Mouse (Mus musculus) lung, embryonic 16.5 days (tissue): ENCODE data around the gene Eddm3b. TPM values are rescaled to one million over a fixed set of nuclear protein-coding genes. Genes with fewer than 3 reads are reported as not detected.

Source experiments
- ATAC-seq: fragments of 200-750 bp; cut with Nextera tagmentation; 2 replicates; pipeline ENCODE4 v1.8.0; 2017; ENCODE audit warnings: low read depth, mild to moderate bottlenecking, moderate library complexity
- H3K27ac ChIP-seq: fragments of 300-500 bp; sonication (generic); 2 replicates; pipeline ENCODE4 v1.5.1; 2014; ENCODE audit warnings: mild to moderate bottlenecking, control low read depth, low read length
- H3K27me3 ChIP-seq: fragments of 300-500 bp; sonication (generic); 2 replicates; pipeline ENCODE4 v1.6.1; 2014; ENCODE audit warnings: low read depth, low read length, mixed read lengths; ENCODE audit not compliant: control insufficient read depth, insufficient read depth
- H3K36me3 ChIP-seq: fragments of 300-500 bp; sonication (generic); 2 replicates; pipeline ENCODE4 v1.6.1; 2014; ENCODE audit warnings: low read length; ENCODE audit not compliant: control insufficient read depth, insufficient read depth
- H3K4me1 ChIP-seq: fragments of 300-500 bp; sonication (generic); replicated peaks from 2 replicates; pipeline ENCODE4 v1.6.1; 2014; ENCODE audit warnings: low read length, mixed read lengths; ENCODE audit not compliant: control insufficient read depth, insufficient read depth
- H3K4me2 ChIP-seq: fragments of 300-500 bp; sonication (generic); 2 replicates; pipeline ENCODE4 v1.6.1; 2014; ENCODE audit warnings: low read depth, low read length, control low read depth
- H3K4me3 ChIP-seq: fragments of 300-500 bp; sonication (generic); 2 replicates; pipeline ENCODE4 v1.5.1; 2014; ENCODE audit warnings: mild to moderate bottlenecking, low read length, control low read depth
- H3K9ac ChIP-seq: fragments of 300-500 bp; sonication (generic); 2 replicates; pipeline ENCODE4 v1.6.1; 2014; ENCODE audit warnings: low read length, control low read depth
- H3K9me3 ChIP-seq: fragments of 300-500 bp; sonication (generic); 2 replicates; pipeline ENCODE4 v1.6.1; 2016; ENCODE audit warnings: low read length; ENCODE audit not compliant: control insufficient read depth
- WGBS: fragments of 180-500 bp; shearing (Covaris S2); extraction: QIAGEN DNeasy Blood & Tissue Kit; methylation state at CpG from one replicate; pipeline ENCODE4 v1.1.7; 2014; 5-methylcytosine and 5-hydroxymethylcytosine counted together
- polyA plus RNA-seq: library from polyadenylated mRNA; unstranded; fragments of >200 nt; fragmentation: Nextera tagmentation; extraction: Ambion mirVana; gene quantifications from 2 replicates; pipeline ENCODE4 v1.2.1, GENCODE M21; 2015

The Eddm3b gene
- polyA plus RNA-seq, 1 experiment from 2014 or later, result not detected

DNA sequence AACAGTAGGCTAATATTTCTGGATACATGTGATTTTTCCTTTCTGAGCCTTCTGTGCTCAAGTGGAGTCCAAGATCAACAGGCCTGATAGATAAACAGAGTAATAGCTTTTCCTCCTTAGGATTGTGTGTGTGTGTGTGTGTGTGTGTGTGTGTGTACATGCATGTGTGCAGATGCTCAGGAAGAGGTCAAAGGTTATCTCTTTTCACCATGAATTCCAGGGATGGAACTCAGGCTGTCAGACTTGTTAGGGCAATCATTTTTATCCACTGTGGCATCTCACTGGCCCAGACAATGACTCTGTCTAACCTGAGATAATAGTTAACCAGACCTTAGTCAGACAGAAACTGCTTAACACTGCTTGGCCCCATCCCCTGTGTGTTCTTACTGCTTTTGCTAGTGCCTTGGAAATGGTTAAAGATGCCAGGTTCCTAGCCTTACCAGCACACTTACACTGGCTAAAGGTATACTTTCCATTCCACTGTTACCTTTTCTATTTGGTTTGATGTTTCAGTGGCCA, 7.7 kb upstream of the Eddm3b start:
- H3K9ac ChIP-seq, result no peak overlapping the region
- no peak overlapping the region for H3K27ac ChIP-seq
- peaks cover 3% of the 10 kb centered on the region; the same call in 1 of the 2 replicates for H3K36me3 ChIP-seq
- no peaks in the 10 kb centered on the region for H3K9me3 ChIP-seq
- no peak for ATAC-seq
- no peak overlapping the region for H3K4me2 ChIP-seq
- H3K4me1 ChIP-seq, result no peaks in the 10 kb centered on the region
- H3K4me3 ChIP-seq, result no peak overlapping the region
- no peaks in the 10 kb centered on the region for H3K27me3 ChIP-seq

DNA sequence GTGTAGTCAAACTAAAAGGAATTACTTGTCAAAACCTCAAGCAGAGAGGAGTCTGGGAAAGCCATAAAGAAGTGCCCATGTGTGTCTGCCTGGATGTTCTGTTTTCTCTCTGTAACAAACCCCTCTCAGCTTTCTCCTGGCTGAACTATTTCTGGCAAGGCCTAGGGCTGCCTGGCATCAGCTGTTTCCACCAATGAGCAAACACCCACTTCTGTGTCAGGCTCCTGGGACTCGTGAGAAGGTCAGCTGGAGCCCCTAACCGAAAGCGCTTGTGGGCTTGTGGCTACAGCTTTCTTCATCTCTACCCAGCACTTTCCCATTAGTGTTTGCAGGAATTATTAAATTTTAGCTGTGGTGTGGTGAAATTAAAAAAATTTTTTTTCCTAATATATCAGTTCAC, 2.3 kb upstream of the Eddm3b start:
- ATAC-seq, result no peak
- Histone ChIP-seq H3K4me1 (0 out of 2 replicates have a peak, but pooled peaks cover 2% of the 10 kb centered on the region), H3K4me2 (no peak overlapping the region), H3K27me3 (no peaks in the 10 kb centered on the region), H3K9ac (no peak overlapping the region), H3K9me3 (no peaks in the 10 kb centered on the region), H3K36me3 (no peaks in the 10 kb centered on the region), H3K27ac (no peak overlapping the region), H3K4me3 (no peak overlapping the region)
- 54% methylated on average over 3 of the region's 3 CpGs for WGBS

DNA sequence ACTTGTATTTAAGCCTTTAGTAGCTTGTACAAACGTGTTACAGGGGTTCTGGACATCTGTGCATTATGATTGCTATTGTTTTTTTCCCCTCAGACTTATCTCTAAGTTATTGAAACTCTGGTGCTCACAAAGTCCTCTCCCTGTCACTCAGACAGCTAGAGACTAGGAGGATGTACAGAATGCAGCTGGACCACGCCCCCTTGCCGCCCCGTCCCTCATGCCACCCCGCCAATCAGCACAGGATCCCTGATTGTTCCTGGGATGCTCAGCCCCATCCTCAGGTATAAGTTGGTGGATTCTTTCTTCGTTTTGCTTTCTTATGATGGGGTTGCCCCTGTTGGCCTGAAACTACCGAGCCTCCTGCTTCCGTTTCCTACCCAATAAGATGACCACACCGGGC, 750 bp upstream of the Eddm3b start:
- 0 out of 2 replicates have a peak, but pooled peaks cover 2% of the 10 kb centered on the region for H3K4me1 ChIP-seq
- no peak overlapping the region for H3K4me3 ChIP-seq
- H3K9me3 ChIP-seq, result no peaks in the 10 kb centered on the region
- H3K4me2 ChIP-seq, result no peak overlapping the region
- H3K9ac ChIP-seq, result no peak overlapping the region
- 43% methylated on average over 9 of the region's 9 CpGs for WGBS
- ATAC-seq, result no peak
- no peaks in the 10 kb centered on the region for H3K36me3 ChIP-seq
- no peaks in the 10 kb centered on the region for H3K27me3 ChIP-seq
- H3K27ac ChIP-seq, result no peak overlapping the region

DNA sequence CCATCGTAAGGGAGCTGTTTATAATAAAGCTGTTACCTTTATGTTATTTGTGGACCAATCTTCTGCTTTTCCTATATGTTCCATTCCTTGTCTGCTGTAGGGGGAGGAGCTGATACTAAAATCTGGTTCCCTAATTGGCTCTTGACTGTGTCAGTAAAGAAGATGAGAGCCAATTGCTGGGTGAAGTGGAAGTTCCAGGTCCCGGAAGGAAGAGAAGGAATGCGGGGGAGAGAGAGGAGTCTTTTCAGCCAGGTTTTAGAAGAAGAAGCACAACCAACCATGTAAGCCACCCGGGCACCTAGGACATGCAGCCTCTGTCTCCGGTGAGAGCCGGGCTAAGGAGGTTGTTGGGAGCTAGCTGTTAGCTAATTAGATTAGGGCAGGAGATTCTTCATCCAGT, 11.5 kb downstream of the Eddm3b start:
- Histone ChIP-seq H3K4me2 (no peak overlapping the region), H3K27ac (no peak overlapping the region), H3K9me3 (no peaks in the 10 kb centered on the region), H3K4me3 (no peak overlapping the region), H3K27me3 (no peaks in the 10 kb centered on the region), H3K4me1 (no peaks in the 10 kb centered on the region), H3K9ac (no peak overlapping the region), H3K36me3 (no peaks in the 10 kb centered on the region)
- WGBS, result 80% methylated on average over 6 of the region's 6 CpGs
- no peak for ATAC-seq

DNA sequence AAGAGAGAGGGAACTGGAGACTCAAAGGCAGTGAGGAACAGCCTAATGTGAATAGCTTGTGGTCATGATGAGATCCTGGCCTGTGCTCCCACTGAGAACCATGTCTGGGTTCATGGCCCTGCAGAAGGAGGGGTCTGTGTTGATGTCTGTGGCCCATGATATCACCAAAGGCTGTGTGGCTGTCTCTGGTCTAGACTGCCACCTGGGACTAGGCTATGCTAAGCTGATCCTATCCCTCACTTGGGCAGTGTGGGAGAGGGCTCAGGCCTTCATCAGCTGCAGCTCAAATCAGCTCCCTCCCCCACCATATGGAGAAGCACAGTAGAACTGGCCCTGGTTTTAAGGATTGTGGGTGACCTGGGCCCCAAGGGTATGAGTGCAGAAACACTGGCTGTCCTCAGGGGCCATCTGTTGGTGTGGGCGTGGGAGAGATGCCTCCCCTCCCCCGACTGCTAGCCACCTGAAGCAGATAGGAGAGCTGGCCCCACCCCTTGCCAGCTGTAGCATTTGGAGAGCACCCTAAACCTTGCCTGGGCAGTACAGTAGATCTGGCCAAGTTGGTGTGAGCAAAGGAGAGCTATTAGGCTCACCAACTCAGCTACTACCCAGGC, 13.5 kb downstream of the Eddm3b start:
- no peaks in the 10 kb centered on the region for H3K4me1 ChIP-seq
- no peak overlapping the region for H3K4me2 ChIP-seq
- H3K9me3 ChIP-seq, result no peaks in the 10 kb centered on the region
- no peak overlapping the region for H3K4me3 ChIP-seq
- H3K27me3 ChIP-seq, result no peaks in the 10 kb centered on the region
- no peak overlapping the region for H3K9ac ChIP-seq
- H3K27ac ChIP-seq, result no peak overlapping the region
- WGBS, result 41% methylated on average over 2 of the region's 2 CpGs
- no peaks in the 10 kb centered on the region for H3K36me3 ChIP-seq
- ATAC-seq, result no peak; the same call in 1 of the 2 replicates

DNA sequence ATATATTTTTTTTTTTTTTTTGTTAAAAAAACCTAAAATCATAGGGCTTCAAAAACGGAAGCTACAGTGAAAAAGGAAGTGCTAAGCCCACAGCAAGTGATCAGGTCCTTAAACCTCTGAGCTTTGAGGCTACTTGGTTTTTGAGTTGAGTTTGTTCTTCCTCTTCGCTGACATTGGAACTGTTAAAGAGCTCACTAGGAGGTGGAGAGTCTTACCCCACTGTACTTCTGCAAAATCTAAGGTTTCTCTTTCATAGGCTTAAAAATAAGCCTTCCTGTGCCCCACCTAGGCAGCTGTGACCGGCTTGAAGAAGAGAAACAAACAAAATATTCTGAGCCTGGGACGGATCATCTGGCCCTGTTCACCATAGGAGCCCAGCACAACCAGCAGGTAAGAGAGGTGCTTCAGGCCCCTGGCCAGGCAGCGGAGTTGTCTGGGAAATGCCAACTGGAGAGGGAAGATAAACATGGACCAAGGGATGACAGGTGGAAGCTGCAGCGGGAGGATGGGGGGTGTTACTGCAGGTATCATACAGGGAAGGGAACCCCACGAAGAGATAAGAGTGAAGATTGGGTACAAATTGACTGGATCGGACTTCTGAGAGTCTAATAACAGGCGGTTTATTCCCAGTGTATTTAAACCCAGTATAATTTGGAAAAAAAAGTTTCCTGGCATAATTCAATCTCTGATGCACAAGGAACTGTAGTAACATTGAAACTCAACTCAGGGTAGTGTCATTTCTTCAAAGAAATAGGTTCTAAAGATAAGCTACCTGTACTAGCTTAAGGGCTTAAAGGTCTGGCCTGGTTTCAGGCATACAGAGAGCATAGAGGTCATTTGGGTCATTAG, 14.8 kb downstream of the Eddm3b start:
- H3K9me3 ChIP-seq, result no peaks in the 10 kb centered on the region
- no peak overlapping the region for H3K9ac ChIP-seq
- no peaks in the 10 kb centered on the region for H3K4me1 ChIP-seq
- H3K27me3 ChIP-seq, result no peaks in the 10 kb centered on the region
- H3K36me3 ChIP-seq, result no peaks in the 10 kb centered on the region
- H3K4me3 ChIP-seq, result no peak overlapping the region
- no peak overlapping the region for H3K4me2 ChIP-seq
- no peak for ATAC-seq
- no peak overlapping the region for H3K27ac ChIP-seq
- 66% methylated on average over 9 of the region's 9 CpGs for WGBS

DNA sequence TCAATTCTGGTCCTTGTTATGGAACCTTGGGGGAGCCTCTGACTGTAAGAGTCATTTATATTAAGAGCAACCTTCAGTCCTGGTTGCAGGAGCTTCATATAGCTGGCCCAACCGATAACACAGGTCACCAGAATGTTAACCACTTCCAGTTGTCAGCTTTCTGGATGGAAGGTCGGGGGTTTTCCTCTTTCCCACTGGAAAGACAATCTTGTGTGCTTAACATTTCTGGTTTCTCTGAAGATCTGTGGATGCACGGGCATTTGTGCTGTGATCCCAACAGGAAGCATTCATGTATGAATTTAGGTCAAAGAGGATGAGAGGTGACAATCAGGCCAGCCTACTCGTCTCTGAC, 15.4 kb downstream of the Eddm3b start:
- Histone ChIP-seq H3K36me3 (no peaks in the 10 kb centered on the region), H3K4me1 (no peaks in the 10 kb centered on the region), H3K27me3 (no peaks in the 10 kb centered on the region), H3K9ac (no peak overlapping the region), H3K27ac (no peak overlapping the region), H3K4me3 (no peak overlapping the region), H3K4me2 (no peak overlapping the region), H3K9me3 (no peaks in the 10 kb centered on the region)
- 67% methylated on average over 4 of the region's 4 CpGs for WGBS
- ATAC-seq, result no peak

DNA sequence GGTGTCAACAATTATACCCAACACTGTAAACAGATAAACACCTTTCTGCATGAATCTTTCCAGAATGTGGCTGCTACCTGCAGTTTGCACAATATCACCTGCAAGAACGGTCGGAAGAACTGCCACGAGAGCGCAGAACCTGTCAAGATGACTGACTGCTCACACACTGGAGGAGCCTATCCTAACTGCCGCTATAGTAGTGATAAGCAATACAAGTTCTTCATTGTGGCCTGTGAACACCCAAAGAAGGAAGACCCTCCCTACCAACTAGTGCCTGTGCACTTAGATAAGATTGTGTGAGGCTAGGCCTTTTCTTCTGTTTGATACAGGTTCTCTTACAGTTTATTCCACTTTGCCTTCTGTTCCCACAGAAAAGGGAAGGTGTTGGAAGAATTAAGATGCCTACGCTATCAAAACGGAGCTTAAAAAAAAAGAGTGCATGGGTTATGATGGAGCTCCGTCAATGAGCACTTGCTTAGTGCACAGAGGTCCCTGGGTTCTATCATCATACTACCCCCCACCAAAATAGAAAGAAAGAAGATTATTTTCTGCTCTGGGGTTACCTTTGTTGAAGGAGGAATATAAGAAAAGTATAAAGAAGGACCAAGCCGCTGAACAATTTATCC, 16.2 kb downstream of the Eddm3b start:
- ATAC-seq, result no peak
- Histone ChIP-seq H3K4me2 (no peak overlapping the region), H3K4me3 (no peak overlapping the region)

DNA sequence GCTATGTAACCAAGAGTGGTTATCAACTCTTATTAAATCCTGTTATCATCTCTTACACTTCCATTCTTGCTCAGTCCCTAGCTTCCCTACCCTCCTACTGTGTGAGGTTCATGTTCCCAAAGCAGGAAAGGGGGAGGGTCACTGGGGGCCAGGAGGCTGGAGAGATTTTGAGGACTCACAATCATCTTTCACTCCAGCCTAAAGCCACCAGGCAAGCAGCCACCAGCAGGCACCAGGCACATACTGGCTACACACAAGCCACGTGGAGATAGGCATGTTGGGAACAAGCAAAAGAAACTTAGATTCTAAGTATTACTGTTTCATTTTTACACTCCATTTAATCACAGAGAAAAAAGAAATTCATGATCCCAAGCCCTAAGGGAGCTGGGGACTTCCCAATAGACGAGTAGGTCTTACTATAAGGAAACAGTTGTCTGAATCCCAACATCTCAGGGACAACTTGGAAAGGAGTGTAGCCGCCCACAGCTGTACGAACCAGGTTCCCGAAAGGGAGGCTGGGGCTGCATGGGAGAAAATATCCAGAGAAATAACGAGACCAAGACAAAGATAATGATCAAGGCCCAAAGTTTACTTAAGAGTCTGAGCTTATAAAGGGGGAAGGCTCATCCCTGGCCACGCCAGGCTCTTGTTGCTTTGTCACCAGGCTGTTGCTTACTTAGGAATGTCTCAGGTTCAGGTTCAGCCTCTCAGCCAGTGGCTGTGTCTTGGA, 17.0 kb downstream of the Eddm3b start:
- no peak overlapping the region for H3K4me3 ChIP-seq
- no peaks in the 10 kb centered on the region for H3K4me1 ChIP-seq
- ATAC-seq, result no peak
- no peaks in the 10 kb centered on the region for H3K36me3 ChIP-seq
- no peak overlapping the region for H3K9ac ChIP-seq
- H3K27me3 ChIP-seq, result no peaks in the 10 kb centered on the region
- H3K4me2 ChIP-seq, result no peak overlapping the region
- H3K27ac ChIP-seq, result no peak overlapping the region
- H3K9me3 ChIP-seq, result no peaks in the 10 kb centered on the region
- WGBS, result 59% methylated on average over 7 of the region's 7 CpGs

More for the DNA sequence above, 16.2 kb downstream of the Eddm3b start:
- Histone ChIP-seq H3K4me1 (no peaks in the 10 kb centered on the region), H3K9ac (no peak overlapping the region), H3K27me3 (no peaks in the 10 kb centered on the region), H3K9me3 (no peaks in the 10 kb centered on the region), H3K36me3 (no peaks in the 10 kb centered on the region), H3K27ac (no peak overlapping the region)
- WGBS, result 67% methylated on average over 9 of the region's 9 CpGs
